Mouse (Mus musculus): Measurements from ENCODE around the gene Ndufv2. TPM values are rescaled to one million over a fixed set of nuclear protein-coding genes. Genes with fewer than 3 reads are reported as not detected.
"Not testable (repeated sequence)": the region's sequence is repeated elsewhere in the genome, so short reads cannot be mapped to it uniquely, and the experiment has no call there.

The Ndufv2 gene
- polyA plus RNA-seq, 2 experiments: 54.6 to 273 TPM

- H3K9me3 ChIP-seq (ENCODE audit: control insufficient read depth, low read length): no peaks in the 10 kb centered on the region
- H3K27ac ChIP-seq: no peak overlapping the region
- TF ChIP-seq CTCF (IDR thresholded peaks at IDR 0.05; ENCODE audit: low read depth) (0 out of 2 replicates have a peak, but pooled peaks have one; percentile 9), EP300 (IDR thresholded peaks at IDR 0.05; ENCODE audit: low read depth) (no peak)
- H3K36me3 ChIP-seq (replicated peaks; ENCODE audit: control insufficient read depth, insufficient read depth, low read depth): no peaks in the 10 kb centered on the region
- no peak overlapping the region for H3K4me3 ChIP-seq (ENCODE audit: insufficient read depth in 1 of 2, low read depth in 2 of 2, low read length in 2 of 2)
- 53% methylated on average over 5 of the region's 5 CpGs for WGBS (ENCODE audit: insufficient replicate concordance)
- DNase-seq (ENCODE audit: low read depth in 3 of 3, low spot score in 3 of 3) (no peak), ATAC-seq (ENCODE audit: insufficient read depth) (no peak)
- peaks cover 0 to 2% of the 10 kb centered on the region in 2 experiments; a peak in 1 of 4 replicates for H3K4me1 ChIP-seq (replicated peaks; ENCODE audit: control insufficient read depth in 2 of 2, insufficient read depth in 2 of 2, low read length in 1 of 2)
- no peak overlapping the region for H3K4me2 ChIP-seq (ENCODE audit: low read depth)
- no peaks in the 10 kb centered on the region for H3K27me3 ChIP-seq (ENCODE audit: control insufficient read depth, insufficient read depth, low read length)
- H3K9ac ChIP-seq (replicated peaks): no peak overlapping the region
Measured at GRCm38 (mm10) chr17:66048199-66048598, 53.2 kb downstream of the Ndufv2 start.

- not testable (repeated sequence) for DNase-seq (ENCODE audit: low read depth in 3 of 3, low spot score in 3 of 3); H3K4me1 ChIP-seq (replicated peaks; ENCODE audit: control insufficient read depth in 2 of 2, insufficient read depth in 2 of 2, low read length in 1 of 2); H3K4me3 ChIP-seq (ENCODE audit: insufficient read depth in 1 of 2, low read depth in 2 of 2, low read length in 2 of 2); ATAC-seq (ENCODE audit: insufficient read depth); H3K27ac ChIP-seq; H3K27me3 ChIP-seq (ENCODE audit: control insufficient read depth, insufficient read depth, low read length); H3K36me3 ChIP-seq (replicated peaks; ENCODE audit: control insufficient read depth, insufficient read depth, low read depth); H3K9ac ChIP-seq (replicated peaks); H3K4me2 ChIP-seq (ENCODE audit: low read depth); H3K9me3 ChIP-seq (ENCODE audit: control insufficient read depth, low read length)
- TF ChIP-seq CTCF (IDR thresholded peaks at IDR 0.05; ENCODE audit: low read depth): peak; percentile 29; the same call in 1 of the 2 replicates
- WGBS (ENCODE audit: insufficient replicate concordance): 64% methylated on average over 4 of the region's 4 CpGs
Measured at GRCm38 (mm10) chr17:66043679-66044078, 57.7 kb downstream of the Ndufv2 start.

- no peak overlapping the region for H3K4me2 ChIP-seq (ENCODE audit: low read depth)
- no peak overlapping the region for H3K27ac ChIP-seq
- H3K9me3 ChIP-seq (ENCODE audit: control insufficient read depth, low read length): no peaks in the 10 kb centered on the region
- no peak for TF ChIP-seq EP300 (IDR thresholded peaks at IDR 0.05; ENCODE audit: low read depth)
- TF ChIP-seq CTCF (IDR thresholded peaks at IDR 0.05; ENCODE audit: low read depth): no peak
- 75% methylated on average over 5 of the region's 5 CpGs for WGBS (ENCODE audit: insufficient replicate concordance)
- H3K9ac ChIP-seq (replicated peaks): no peak overlapping the region
- 0 out of 4 replicates have a peak, but pooled peaks cover 0 to 2% of the 10 kb centered on the region in 2 experiments for H3K4me1 ChIP-seq (replicated peaks; ENCODE audit: control insufficient read depth in 2 of 2, insufficient read depth in 2 of 2, low read length in 1 of 2)
- no peaks in the 10 kb centered on the region for H3K36me3 ChIP-seq (replicated peaks; ENCODE audit: control insufficient read depth, insufficient read depth, low read depth)
- no peaks in the 10 kb centered on the region for H3K27me3 ChIP-seq (ENCODE audit: control insufficient read depth, insufficient read depth, low read length)
- ATAC-seq (ENCODE audit: insufficient read depth) (no peak), DNase-seq (ENCODE audit: low read depth in 3 of 3, low spot score in 3 of 3) (no peak)
- H3K4me3 ChIP-seq (ENCODE audit: insufficient read depth in 1 of 2, low read depth in 2 of 2, low read length in 2 of 2): no peak overlapping the region
Measured at GRCm38 (mm10) chr17:66041020-66041419, 60.3 kb downstream of the Ndufv2 start.

- Histone ChIP-seq H3K9me3 (ENCODE audit: control insufficient read depth, low read length) (no peaks in the 10 kb centered on the region), H3K27me3 (ENCODE audit: control insufficient read depth, insufficient read depth, low read length) (no peaks in the 10 kb centered on the region), H3K9ac (replicated peaks) (no peak overlapping the region), H3K4me3 (ENCODE audit: insufficient read depth in 1 of 2, low read depth in 2 of 2, low read length in 2 of 2) (no peak overlapping the region), H3K27ac (no peak overlapping the region), H3K4me1 (replicated peaks; ENCODE audit: control insufficient read depth in 2 of 2, insufficient read depth in 2 of 2, low read length in 1 of 2) (no peaks in the 10 kb centered on the region), H3K36me3 (replicated peaks; ENCODE audit: control insufficient read depth, insufficient read depth, low read depth) (no peaks in the 10 kb centered on the region), H3K4me2 (ENCODE audit: low read depth) (no peak overlapping the region)
- ATAC-seq (ENCODE audit: insufficient read depth) (no peak), DNase-seq (ENCODE audit: low read depth in 3 of 3, low spot score in 3 of 3) (no peak)
- TF ChIP-seq EP300 (IDR thresholded peaks at IDR 0.05; ENCODE audit: low read depth) (no peak), CTCF (IDR thresholded peaks at IDR 0.05; ENCODE audit: low read depth) (no peak)
- 83% methylated on average over 5 of the region's 5 CpGs for WGBS (ENCODE audit: insufficient replicate concordance)
Measured at GRCm38 (mm10) chr17:66033239-66033638, 68.1 kb downstream of the Ndufv2 start.

GRCm38 (mm10) chr17:66031991-66032390, 69.4 kb downstream of the Ndufv2 start:
- ATAC-seq (ENCODE audit: insufficient read depth) (no peak), DNase-seq (ENCODE audit: low read depth in 3 of 3, low spot score in 3 of 3) (no peak)
- Histone ChIP-seq H3K4me3 (ENCODE audit: insufficient read depth in 1 of 2, low read depth in 2 of 2, low read length in 2 of 2) (no peak overlapping the region), H3K4me2 (ENCODE audit: low read depth) (no peak overlapping the region), H3K9me3 (ENCODE audit: control insufficient read depth, low read length) (no peaks in the 10 kb centered on the region), H3K27me3 (ENCODE audit: control insufficient read depth, insufficient read depth, low read length) (no peaks in the 10 kb centered on the region), H3K27ac (no peak overlapping the region), H3K36me3 (replicated peaks; ENCODE audit: control insufficient read depth, insufficient read depth, low read depth) (no peaks in the 10 kb centered on the region; the same call in 1 of the 2 replicates), H3K9ac (replicated peaks) (no peak overlapping the region), H3K4me1 (replicated peaks; ENCODE audit: control insufficient read depth in 2 of 2, insufficient read depth in 2 of 2, low read length in 1 of 2) (no peaks in the 10 kb centered on the region)
- WGBS (ENCODE audit: insufficient replicate concordance): 60% methylated on average over 5 of the region's 5 CpGs
- TF ChIP-seq CTCF (IDR thresholded peaks at IDR 0.05; ENCODE audit: low read depth) (no peak), EP300 (IDR thresholded peaks at IDR 0.05; ENCODE audit: low read depth) (no peak)

Other genes starting within 250 kb of the Ndufv2 start
- 11.0 and 15.7 TPM in 2 replicates for gene Ralbp1, start 215.8 kb downstream of the Ndufv2 start, polyA plus RNA-seq (2012; rRNA removed)
- gene Ralbp1, start 215.8 kb downstream of the Ndufv2 start, polyA plus RNA-seq (2014; fragmentation: Nextera tagmentation; extraction: Ambion mirVana): 36.0 and 38.1 TPM in 2 replicates
- gene Twsg1, start 150.3 kb downstream of the Ndufv2 start, polyA plus RNA-seq (2012; rRNA removed): 7.7 and 8.1 TPM in 2 replicates
- gene Twsg1, start 150.3 kb downstream of the Ndufv2 start, polyA plus RNA-seq (2014; fragmentation: Nextera tagmentation; extraction: Ambion mirVana): 16.1 and 18.3 TPM in 2 replicates
- 1.7 and 2.7 TPM in 2 replicates for gene Ankrd12, start 24.5 kb downstream of the Ndufv2 start, polyA plus RNA-seq (2012; rRNA removed)
- 5.7 and 6.2 TPM in 2 replicates for gene Ankrd12, start 24.5 kb downstream of the Ndufv2 start, polyA plus RNA-seq (2014; fragmentation: Nextera tagmentation; extraction: Ambion mirVana)
- gene Washc1, start 10.0 kb upstream of the Ndufv2 start, polyA plus RNA-seq (2012; rRNA removed): 9.9 and 12.0 TPM in 2 replicates
- gene Washc1, start 10.0 kb upstream of the Ndufv2 start, polyA plus RNA-seq (2014; fragmentation: Nextera tagmentation; extraction: Ambion mirVana): 12.9 and 16.7 TPM in 2 replicates
- 5.0 and 7.0 TPM in 2 replicates for gene Ddx11, start 22.0 kb upstream of the Ndufv2 start, polyA plus RNA-seq (2012; rRNA removed)
- 4.7 and 6.3 TPM in 2 replicates for gene Ddx11, start 22.0 kb upstream of the Ndufv2 start, polyA plus RNA-seq (2014; fragmentation: Nextera tagmentation; extraction: Ambion mirVana)

Measured in liver, embryonic 14.5 days (tissue).